Mouse (Mus musculus): ENCODE results near the gene Ttc28.

Ttc28 gene

DNA sequence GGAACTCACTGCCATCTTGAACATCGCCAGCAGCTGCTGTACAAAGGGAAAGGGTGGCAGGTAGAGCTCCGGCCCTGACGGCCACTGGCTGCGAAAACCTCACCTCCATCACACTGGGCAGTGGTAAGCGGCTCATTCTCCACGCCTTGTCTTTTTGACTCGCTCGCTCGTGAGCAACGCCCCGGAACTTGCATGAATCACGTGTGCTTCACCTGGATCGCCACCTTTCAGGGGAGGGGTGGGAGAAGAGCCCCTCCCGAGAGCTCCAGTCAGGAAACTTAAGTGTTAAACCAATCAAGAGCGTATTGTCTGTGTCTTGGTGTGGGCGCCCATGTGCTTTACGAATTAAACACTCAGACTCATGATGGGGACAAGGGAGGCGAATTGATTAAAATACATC lies 252.0 kb downstream of the Ttc28 start:
- no peak for DNase-seq (ENCODE audit: low spot score in 2 of 2)

DNA sequence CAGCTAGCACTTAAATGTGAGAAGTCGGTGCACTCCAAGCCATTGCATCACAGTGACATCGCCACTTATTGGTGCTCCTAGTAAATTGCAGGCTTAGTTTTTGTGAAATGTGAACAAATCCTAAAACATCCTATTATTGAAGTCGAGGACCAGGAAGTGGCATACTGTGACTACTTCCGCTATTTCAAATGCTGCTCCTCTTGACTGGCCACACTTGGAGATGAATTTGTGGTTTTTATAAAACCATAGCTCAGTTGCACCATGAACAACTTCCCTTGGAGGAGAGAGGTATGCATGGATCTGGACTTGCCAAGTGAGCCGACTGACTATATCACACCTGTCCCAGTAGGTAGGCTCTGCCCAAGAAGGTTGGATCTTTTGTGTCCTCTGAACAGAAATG lies 253.5 kb downstream of the Ttc28 start:
- no peak for DNase-seq (ENCODE audit: low spot score in 2 of 2)

DNA sequence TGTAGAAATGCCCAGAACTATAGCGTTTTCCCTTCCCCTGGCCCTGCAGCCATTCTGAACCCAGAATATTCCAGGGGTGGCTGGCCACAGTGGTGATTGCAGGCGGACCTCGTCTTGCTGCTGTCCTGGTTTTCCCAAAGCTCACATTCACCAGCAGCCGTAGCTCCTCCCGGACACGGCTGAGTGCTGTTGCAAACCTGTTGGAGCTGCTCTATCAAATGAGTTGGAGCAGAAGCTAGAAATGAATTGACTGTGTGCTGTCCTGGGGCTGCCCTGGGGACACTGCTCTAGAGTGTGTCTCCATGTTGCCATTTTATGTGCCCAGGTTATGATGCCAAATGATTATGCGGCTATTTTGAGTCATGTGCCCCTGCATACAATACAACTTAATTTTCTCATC lies 254.2 kb downstream of the Ttc28 start:
- DNase-seq (ENCODE audit: low spot score in 2 of 2), result no peak

DNA sequence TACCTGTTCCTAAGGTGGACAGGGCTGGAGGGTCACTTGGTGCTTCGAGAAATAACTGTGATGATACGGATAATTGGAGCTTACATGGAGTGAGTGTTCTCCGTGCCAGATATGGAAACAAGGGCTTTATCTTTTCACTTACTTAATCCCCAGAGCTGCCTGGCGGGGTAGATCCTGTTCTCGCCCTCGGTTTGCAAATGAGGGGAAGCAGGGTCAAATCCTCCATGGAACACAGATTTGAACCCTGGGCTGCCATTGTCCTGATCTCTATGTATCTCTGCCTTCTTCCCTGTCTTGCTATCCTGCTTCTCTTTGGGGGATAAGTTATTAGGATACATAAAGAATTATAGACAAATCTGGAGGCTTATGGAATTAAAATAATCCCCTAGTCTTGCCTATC lies 257.7 kb downstream of the Ttc28 start:
- DNase-seq (ENCODE audit: low spot score in 2 of 2), result no peak

DNA sequence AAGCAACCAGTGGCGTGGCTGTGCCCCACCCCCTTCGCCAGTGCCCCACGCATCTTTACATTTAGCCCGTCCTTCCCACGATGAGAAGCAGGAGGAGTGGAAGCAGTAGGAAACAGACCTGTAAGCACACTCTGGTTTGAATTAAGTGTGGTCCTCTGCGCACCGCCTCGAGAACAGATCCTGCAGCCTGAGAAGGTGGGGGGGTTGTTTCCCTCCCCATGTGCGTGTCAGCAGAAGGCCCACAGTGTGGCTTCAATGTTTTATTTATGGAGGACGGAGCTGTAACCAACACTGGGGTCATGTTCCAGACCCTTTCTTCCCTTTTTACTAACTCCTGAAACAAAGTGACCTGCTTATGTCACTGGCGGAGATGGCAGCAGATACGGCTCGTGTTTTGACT lies 258.1 kb downstream of the Ttc28 start:
- no peak for DNase-seq (ENCODE audit: low spot score in 2 of 2)

DNA sequence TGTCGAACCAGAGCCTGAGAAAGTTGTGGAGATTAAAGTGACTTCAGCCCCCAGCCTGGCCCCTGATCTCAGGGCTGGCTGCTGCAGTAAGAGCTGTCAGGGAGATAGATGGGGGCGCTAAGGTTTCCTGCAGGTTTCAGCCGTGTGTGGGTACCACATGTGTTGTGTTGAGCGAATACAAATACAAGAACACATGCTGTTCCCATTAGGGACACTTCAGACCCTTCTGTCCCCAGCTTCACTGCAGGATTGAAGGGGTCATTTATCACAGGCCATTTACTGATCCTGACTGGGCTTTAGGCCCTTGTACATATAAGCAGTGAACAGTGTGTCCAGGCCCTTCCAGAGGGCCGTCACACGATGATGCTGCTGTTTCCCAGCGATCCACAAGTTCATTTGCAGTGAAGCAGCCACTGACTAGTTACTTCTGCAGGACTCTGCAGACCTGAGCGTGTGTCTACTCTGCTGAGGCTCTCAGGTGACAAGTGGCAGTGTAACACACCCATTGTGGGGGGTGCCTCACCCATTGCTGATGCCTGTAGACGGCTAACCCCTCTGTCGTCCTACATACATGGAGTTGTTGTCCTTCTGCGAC lies 258.7 kb downstream of the Ttc28 start:
- DNase-seq (ENCODE audit: low spot score in 2 of 2), result no peak

DNA sequence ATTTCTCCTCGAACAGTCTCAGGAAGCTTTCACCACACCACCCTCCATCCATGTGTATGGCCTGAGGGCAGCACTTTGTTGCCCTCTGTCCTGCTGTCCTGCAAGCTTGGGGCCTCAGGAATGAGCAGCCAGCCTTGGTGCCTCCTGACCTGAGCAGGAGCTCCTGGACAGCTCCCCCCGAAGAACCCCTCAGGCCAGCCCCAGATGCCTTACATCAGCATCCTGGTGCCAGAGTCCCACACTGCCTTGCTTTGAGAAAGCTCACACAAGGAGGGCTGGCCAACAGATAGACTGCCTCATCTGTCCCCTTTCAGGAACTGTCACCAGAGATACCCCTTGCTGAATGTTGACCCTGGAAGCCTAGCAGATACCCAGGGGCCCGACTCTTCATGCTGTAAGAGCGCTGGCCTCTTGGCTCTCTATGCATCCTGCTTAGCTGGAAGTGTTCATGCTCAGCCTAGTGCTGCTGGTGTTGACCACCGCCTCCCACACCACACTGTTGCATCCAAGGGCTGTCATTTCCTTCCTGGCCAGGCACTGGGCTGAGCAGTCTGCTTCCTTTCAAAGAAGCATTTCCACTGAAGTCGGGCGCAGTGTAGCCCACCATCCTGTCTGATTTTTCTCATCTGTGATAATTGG lies 259.4 kb downstream of the Ttc28 start:
- no peak for DNase-seq (ENCODE audit: low spot score in 2 of 2)

DNA sequence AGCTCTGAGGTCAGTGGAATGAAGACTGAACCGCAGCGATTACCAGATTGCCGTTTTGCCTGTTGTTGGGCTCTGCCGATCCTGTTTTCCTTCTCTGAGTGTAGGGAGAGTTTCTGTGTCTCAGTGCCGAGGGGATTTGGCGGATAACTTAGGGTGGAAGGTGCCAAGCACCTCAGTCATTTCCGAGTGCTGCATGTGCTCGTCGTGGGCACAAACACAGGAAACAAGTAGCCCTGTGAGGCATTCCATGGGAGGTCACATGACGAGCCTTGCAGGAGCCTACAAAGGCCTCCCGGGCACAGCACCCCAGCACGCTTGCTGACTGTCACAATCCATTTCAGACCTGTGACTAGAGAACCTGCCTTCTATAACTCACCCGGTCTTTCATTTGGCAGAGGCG lies 260.0 kb downstream of the Ttc28 start:
- DNase-seq (ENCODE audit: low spot score in 2 of 2), result no peak

DNA sequence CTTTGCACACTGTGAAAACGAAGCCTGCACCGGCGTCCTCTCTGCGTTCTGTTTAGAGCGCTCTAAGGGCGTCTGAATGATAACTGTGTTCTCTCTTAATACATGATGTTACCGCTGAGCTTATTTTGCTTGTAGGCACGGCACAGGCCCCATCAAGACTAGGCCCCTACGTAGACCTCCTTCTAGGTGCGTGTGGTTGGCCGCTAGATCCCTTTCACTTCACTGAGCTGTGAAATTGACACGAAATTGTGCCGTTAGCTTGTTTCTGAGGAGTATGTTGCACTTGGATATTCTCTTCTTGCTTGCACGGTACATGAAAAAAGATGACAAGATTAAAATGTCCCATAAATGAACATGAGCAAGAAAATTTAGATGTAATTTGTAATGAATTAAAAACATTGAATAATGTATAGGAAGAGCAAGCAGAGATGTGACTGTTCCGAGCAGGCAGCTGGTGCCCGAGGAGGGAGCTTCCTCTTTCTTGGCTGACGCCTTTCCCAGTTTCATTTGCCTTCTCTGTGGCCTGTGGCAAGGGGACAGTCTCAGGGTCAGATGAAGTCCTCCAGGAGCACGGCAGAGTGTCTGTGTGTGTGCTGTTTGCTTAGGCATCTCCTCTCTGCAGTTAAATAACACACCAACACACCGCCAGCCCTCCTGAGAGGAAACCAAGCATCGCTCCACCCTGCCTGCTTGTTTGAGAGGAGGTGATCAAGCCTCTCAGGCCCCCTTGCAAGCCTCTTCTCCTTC lies 261.7 kb downstream of the Ttc28 start:
- DNase-seq (ENCODE audit: low spot score in 2 of 2), result no peak

DNA sequence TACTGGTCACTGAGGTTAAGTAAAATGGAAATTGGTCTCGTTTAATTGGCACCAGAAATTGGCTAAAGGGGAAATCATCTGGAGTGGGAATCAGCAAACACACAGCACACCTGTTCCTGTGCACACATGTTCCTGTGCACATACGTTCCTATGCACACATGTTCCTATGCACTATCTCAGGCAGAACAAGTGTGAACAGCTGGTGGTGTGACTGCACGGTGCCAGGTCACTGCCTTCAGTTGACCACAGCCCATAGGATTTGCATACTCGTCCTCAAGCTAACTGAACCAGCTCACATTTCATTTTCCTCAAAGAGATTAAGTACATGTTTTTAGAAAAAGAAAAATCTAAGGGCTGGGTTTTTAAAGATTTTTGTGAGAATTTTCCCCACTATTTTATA lies 263.2 kb downstream of the Ttc28 start:
- no peak for DNase-seq (ENCODE audit: low spot score in 2 of 2)

DNA sequence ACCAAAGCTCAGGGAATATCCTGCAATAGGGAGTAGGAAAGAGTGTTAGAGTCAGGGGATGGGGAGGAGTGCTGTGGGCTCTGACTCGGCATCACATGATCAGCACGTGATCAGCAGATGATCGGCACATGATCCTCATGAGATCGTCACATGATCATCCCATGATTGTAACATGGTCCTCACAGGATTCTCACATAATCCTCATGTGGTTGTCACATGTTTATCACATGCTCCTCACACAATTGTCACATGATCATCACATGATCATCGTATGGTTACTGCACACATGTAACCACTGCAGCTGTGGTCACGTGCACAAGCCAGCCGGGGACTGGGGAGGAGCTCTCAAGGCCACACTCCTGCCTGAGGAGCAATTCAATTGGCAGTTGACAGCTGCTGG lies 264.8 kb downstream of the Ttc28 start:
- no peak for DNase-seq (ENCODE audit: low spot score in 2 of 2)

DNA sequence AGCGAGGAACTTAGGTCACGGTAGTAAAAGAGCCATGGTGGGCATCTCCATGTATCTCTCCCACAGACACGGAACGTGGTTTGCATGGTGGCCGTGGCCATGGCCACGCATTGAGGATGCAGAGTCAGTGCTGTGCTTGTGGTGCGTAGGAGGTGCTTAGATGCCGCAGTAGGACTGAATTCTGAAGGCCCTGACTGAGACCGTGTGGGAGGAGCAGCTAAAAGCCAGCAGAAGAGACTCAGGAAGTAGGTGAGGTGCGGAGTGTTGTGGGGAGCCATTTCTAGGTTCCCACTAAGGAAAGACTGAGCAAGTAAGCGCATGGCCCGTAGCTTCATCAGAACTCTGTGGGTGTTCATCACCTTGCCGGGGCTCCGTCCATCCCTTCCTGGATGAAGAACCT lies 271.0 kb downstream of the Ttc28 start:
- no peak for DNase-seq (ENCODE audit: low spot score in 2 of 2)

DNA sequence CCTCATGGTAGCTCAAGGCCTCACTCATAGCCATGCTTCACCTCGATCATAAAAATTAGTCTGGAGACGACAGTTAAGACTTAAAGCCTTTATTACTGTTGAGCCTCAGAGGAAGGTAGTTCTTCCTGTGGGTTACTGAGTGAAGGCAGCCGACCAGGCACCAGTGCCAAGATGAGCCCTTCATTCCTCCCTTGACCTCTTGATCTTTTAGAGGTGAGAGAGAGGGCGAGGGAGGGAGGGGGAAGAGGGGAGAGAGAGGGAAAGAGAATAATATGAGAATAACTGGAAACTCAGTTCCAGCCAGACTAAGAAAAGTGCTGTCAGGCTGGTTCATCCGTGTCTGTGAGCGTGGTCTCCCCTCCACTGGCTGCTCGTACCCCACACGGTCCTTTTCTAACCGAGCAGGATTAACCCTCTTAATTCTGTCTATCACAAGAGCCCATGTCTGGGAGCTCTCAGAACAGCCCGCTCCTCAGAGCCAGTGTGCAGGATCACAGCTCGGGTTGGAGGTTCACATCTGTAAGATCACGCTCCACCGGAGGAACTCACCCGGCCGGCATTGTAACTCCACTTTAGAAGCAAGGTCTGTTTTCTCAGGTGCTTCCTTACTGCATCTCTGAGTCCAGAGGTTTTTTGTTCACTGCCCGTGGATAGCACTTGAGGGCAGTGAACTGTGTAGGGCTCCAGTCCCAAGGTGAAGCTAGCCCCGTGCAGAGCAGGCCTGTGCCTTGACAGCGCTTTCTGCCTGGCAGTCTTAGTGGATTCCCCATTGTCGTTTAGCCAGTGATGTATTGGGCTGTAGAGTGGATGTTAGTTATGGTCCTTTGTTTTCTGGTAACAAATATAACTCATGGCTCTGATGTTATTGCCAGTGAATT lies 272.5 kb downstream of the Ttc28 start:
- DNase-seq (ENCODE audit: low spot score in 2 of 2), result no peak

DNA sequence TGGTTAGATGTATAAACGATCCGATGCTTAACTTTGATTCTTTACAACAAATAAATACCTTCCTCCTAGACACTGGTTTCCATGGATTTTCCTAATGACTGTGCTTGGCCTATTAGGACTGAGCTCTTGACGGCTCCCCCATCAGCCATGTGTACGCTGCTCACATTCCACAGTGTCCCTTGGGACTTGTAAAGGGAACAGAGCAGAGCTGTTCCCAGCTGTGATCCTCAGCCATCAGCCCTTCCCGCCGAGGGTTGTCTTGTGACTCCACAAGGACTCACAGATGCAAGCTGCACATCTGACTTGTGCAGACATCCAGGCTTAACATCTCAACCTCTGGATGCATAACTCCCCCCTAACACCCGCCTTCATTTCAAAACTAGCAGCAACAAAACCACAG lies 275.0 kb downstream of the Ttc28 start:
- DNase-seq (ENCODE audit: low spot score in 2 of 2), result no peak

DNA sequence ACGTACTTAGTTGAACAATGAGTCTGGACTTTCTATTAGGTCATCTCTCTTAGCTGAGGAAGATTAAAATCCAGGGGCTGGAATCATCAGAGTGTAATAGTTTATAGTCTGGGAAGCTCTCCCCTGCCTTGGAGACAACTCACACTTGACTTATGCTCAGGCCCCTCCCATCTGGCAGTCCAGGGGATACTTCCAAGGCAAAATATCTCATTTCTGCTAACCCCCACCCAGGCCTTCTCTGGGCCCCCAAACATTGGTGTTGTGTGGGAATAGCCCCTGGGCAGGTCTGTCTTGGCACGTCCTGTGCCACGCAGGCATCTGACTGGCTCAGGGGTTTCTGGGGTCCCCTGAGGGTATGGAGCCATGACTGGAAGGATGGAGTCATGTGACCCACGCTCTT lies 275.7 kb downstream of the Ttc28 start:
- no peak for DNase-seq (ENCODE audit: low spot score in 2 of 2)

DNA sequence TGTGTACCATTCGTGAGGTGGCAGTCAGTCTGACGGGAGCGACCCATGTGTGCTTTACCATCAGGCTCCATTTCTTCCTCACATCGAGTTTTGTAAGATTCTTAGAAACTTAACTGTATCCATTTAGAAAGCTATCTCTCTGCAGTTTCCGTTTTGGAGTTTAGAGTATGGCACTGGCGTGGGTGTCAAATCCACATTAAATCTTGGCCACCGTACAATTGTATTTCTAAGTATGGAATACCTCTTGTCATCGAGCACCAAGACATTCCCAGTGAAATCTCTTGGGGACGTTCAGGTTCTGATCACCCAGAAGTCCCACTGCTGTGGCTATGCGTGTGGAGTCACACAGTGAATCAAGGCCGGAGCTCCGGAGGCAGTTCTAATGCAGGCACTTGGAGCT lies 276.3 kb downstream of the Ttc28 start:
- DNase-seq (ENCODE audit: low spot score in 2 of 2), result no peak

DNA sequence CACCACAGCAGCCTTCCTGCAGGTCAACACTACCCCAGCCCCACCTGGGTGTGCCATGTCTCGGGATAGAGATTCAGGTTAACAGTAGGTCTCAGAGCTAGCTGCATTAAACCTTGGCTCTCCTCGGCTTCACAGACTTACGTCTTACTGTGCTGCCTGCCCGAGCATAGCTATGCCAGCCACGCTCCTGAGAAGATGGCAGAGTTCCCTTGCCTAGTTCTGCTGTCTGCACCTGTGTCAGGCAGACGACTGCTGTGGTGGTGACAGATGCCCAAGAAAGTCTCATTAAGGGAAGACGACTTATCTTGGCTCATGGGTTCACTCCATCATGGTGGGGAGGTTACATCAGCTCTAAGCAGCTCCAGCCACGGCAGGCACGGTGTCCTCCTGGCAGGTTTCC lies 278.7 kb downstream of the Ttc28 start:
- no peak for DNase-seq (ENCODE audit: low spot score in 2 of 2)

DNA sequence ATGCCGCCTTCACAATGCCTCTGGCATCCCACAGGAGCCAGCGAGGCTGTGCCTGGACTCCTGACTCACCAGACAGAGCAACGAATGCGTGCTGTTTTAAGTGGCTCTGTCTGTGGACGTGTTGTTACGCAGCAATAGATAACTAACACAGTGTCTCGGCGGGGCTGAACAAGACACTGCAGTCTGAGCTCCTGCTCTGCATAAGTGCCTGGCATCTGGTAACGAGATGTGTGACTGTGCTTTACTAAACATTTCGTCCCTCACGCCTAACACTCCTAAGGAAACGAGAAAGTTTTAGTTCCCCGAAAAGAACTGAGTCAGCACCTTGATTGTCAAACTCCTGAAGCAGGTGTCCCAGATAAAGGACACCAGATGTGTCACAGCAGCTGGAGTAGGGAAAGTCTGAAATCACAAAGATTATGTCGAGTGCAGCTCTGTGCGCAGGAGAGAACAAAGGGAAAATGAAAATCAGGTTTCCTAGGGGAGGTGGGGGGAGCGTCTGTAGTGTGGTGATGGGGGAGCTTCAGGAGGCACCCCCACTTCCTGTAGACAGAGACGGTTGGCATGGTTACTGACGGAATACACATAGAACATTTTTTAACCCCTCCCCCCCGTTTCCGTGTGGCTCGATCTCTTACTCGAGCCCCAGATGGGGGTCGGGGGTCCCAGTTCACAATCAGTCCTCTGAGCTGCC lies 280.2 kb downstream of the Ttc28 start:
- DNase-seq (ENCODE audit: low spot score in 2 of 2), result no peak

DNA sequence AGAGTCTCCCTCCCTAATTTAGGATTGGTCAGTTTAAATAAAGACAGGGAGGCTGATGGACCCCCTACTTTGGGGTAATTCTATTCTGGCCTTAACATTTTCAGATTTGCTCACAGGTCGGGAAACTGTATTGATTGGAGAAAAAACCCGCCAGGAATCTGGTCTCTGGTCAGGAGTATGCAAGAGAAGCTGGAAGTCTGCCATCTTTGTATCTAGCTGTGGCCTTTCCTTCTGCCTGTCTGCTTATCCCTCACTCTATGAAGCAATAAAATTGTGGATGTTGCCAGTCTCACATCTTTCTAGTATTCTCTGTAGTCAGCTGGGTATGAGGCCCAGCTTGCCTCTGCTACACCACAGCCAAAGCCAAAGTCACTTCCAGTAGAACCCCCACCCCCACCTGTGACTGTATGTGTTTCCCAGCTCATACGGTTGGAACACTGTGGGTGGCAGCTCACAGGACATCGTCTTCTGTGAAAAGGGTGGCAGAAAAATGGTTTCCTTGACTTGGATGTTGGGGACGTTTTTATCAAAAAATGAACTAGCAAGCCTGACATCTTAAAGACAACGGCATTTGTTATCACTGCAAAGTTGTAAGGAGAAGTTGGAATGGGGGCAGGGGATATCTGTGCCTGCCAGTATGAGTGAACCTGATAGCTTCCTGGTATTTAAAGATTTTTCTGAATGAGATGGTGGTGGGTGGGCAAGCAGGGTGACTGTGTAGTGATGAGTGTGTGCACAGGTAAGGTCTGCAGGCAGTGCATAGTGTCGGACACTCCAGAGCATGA lies 281.7 kb downstream of the Ttc28 start:
- DNase-seq (ENCODE audit: low spot score in 2 of 2), result no peak

DNA sequence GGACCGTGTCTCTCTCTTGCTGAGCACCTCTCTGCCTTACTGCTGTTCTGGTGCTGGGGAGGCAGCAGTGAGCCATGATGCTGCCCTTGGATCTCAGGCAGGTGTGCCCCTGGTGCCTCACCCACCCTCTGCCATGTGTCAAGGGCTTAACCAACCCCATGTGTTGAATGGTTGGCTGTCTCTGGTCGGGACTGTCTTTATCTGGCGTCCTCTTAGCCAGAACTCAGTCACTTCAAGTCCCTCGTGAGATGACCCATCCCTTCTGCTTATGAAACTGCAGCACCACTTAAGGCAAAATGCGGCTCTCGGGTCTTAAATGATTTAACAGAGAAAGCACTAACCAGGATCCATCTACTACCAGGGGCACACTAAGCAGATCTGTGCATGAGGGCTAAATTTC lies 283.3 kb downstream of the Ttc28 start:
- DNase-seq (ENCODE audit: low spot score in 2 of 2), result no peak

DNA sequence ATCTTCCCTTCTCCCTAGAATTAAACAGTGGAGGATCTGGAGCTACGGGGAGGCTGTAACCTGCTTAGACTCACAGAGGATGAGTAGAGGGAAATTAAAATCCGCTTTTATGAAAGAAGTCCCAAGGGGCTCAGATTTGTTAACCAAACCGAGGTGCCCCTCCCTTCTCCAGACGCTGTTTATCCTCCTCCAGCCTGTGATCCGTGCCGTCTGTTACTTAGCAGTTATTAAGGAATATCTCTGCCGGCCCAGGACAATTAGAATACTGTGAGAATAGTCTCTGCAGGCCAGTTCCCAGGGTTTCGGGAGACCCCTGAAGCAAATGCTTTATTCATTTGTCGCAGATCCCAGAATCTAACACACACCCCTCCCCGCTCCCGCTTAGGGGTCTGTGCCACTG lies 283.8 kb downstream of the Ttc28 start:
- no peak for DNase-seq (ENCODE audit: low spot score in 2 of 2)

Measured in right cerebral cortex, postnatal 10 days (tissue).